Mouse (Mus musculus) liver, embryonic 14.5 days (tissue): ENCODE data around the gene Tgfb1. TPM values are rescaled to one million over a fixed set of nuclear protein-coding genes. Genes with fewer than 3 reads are reported as not detected.
A peak's percentile ranks its signal among the peaks of the same experiment; 100 is the strongest.

Experiments used
- ATAC-seq: fragments of 200-750 bp; cut with Nextera tagmentation; 2 replicates; pipeline ENCODE4 v1.8.0; 2017; ENCODE audit warnings: moderate number of reproducible peaks, mild to moderate bottlenecking, moderate library complexity; ENCODE audit not compliant: insufficient read depth
- DNase-seq, 3 experiments: peaks; one replicate each; pipeline ENCODE4 v3.0.0-alpha.2; 2012 to 2013; ENCODE audit warnings: low read depth in 3 of 3, low spot score in 3 of 3
- H3K27ac ChIP-seq: fragments of 300-500 bp; sonication (generic); 2 replicates; pipeline ENCODE4 v1.5.1; 2014; ENCODE audit warnings: moderate library complexity, mild to moderate bottlenecking, control low read depth, inconsistent platforms
- H3K27me3 ChIP-seq: fragments of 300-500 bp; sonication (generic); 2 replicates; pipeline ENCODE4 v1.6.1; 2014; ENCODE audit warnings: mild to moderate bottlenecking, low read length, moderate library complexity; ENCODE audit not compliant: control insufficient read depth, insufficient read depth
- H3K36me3 ChIP-seq: fragments of 300-500 bp; sonication (generic); replicated peaks from 2 replicates; pipeline ENCODE4 v1.6.1; 2014; ENCODE audit warnings: low read depth; ENCODE audit not compliant: control insufficient read depth, insufficient read depth
- H3K4me1 ChIP-seq, 2 experiments: fragments of 200-500 bp in 1 of 2; fragments of 300-500 bp in 1 of 2; sonication (generic) in 1 of 2; replicated peaks; 2 replicates each; pipeline ENCODE4 v1.6.1; 2012 to 2014; ENCODE audit warnings: antibody characterized with exemption in 1 of 2, inconsistent platforms in 1 of 2, low read length in 1 of 2; ENCODE audit not compliant: control insufficient read depth in 2 of 2, insufficient read depth in 2 of 2
- H3K4me2 ChIP-seq: fragments of 300-500 bp; sonication (generic); 2 replicates; pipeline ENCODE4 v1.6.1; 2014; ENCODE audit warnings: low read depth, mild to moderate bottlenecking, control low read depth, moderate library complexity
- H3K4me3 ChIP-seq, 2 experiments: fragments of 200-500 bp in 1 of 2; fragments of 300-500 bp in 1 of 2; sonication (generic) in 1 of 2; 2 replicates each; pipeline ENCODE4 v1.5.1; 2012 to 2014; ENCODE audit warnings: low read depth in 2 of 2, low read length in 2 of 2, mild to moderate bottlenecking in 2 of 2, control low read depth in 1 of 2, inconsistent platforms in 1 of 2, moderate library complexity in 1 of 2; ENCODE audit not compliant: insufficient read depth in 1 of 2
- H3K9ac ChIP-seq: fragments of 300-500 bp; sonication (generic); replicated peaks from 2 replicates; pipeline ENCODE4 v1.6.1; 2014; ENCODE audit warnings: mild to moderate bottlenecking, control low read depth, moderate library complexity
- H3K9me3 ChIP-seq: fragments of 300-500 bp; sonication (generic); 2 replicates; pipeline ENCODE4 v1.6.1; 2016; ENCODE audit warnings: low read length, mixed read lengths; ENCODE audit not compliant: control insufficient read depth
- CTCF ChIP-seq: IDR thresholded peaks from 2 replicates; pipeline ENCODE4 v1.5.1; 2016; ENCODE audit warnings: antibody characterized with exemption, low read depth, control low read depth
- EP300 ChIP-seq: IDR thresholded peaks from 2 replicates; pipeline ENCODE4 v1.6.1; 2016; ENCODE audit warnings: antibody characterized with exemption, low read depth
- WGBS: fragments of 180-500 bp; shearing (Covaris S2); extraction: QIAGEN DNeasy Blood & Tissue Kit; methylation state at CpG from one replicate; pipeline ENCODE4 v1.1.7; 2014; ENCODE audit not compliant: insufficient replicate concordance; 5-methylcytosine and 5-hydroxymethylcytosine counted together
- polyA plus RNA-seq, 2 experiments: library from polyadenylated mRNA; depleted of rRNA in 1 of 2; stranded (reverse) in 1 of 2; unstranded in 1 of 2; fragments of >200 nt; fragmentation: Nextera tagmentation in 1 of 2; extraction: Ambion mirVana in 1 of 2; gene quantifications; 2 replicates each; pipeline versions ENCODE4 v1.2.1 to v1.2.3; 2012 to 2014

The Tgfb1 gene
- polyA plus RNA-seq, 2 experiments = 3.9 to 18.5 TPM

DNA sequence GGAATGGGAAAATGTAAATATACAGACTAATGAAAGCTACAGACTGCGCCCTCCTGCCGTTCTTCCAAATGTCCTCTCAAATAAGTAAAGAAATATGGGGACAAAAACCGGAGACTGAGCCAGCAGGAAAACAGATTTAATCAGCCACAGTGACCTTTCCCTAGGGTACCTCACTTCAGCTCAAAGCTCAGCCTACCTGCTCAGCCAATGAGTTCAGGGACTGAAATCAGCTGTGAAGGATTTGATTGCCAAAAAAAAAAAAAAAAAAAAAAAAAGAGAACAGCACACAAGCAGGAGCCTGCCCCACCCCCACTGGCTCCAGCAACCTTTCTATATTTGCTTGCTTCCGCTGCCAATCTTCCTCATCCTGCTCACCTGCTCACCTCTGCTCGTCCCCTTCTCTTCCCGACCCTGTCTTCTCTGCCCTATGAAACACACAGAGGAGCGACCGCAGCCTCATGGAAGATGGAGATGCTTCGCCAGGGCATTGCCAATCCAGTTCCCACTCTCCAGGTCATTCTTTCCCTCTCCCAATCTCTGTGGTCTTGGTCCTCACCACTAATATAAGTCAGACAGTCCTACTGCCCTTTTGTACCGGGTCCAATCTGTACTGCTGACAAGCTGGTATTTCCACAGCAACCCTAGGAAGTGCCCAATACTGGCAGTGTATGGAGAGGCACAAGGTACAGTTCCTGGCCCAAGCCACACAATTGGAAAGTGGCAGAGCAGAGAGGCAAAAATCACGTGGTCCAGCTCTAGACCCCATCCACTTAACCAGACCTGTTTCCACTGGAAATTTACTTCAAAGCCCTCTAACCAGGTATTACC, 31.0 kb upstream of the Tgfb1 start:
- peaks cover 7 to 19% of the 10 kb centered on the region in 2 experiments for H3K4me1 ChIP-seq
- H3K27ac ChIP-seq = no peak overlapping the region
- no peak overlapping the region for H3K4me2 ChIP-seq
- no peaks in the 10 kb centered on the region for H3K27me3 ChIP-seq
- H3K9me3 ChIP-seq = no peaks in the 10 kb centered on the region
- H3K36me3 ChIP-seq = no peaks in the 10 kb centered on the region
- WGBS = 58% methylated on average over 11 of the region's 11 CpGs
- DNase-seq (no peak), ATAC-seq (no peak)
- no peak overlapping the region for H3K4me3 ChIP-seq
- H3K9ac ChIP-seq = no peak overlapping the region
- TF ChIP-seq CTCF = no peak
- no peak for TF ChIP-seq EP300

DNA sequence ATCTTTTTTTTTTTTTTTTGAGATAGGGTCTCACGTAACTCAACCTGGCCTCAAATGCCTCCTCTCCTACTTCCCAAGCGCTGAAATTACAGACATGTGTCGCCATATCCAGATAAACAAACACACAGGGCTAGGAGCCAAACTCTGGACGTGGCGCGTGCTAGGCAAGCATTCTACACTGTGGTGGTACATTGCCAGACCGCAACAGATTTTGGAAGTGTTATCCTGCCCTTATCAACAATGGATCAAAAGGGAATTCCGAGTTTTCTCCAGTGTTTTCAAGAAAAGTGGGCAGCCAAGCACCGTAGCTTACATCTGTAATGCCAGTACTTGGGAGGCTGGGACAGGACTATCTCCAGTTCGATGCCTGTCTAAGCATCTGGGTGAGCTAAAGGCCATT, 29.0 kb upstream of the Tgfb1 start:
- Histone ChIP-seq H3K36me3 (no peaks in the 10 kb centered on the region), H3K27ac (no peak overlapping the region), H3K4me2 (peak overlapping the region; percentile 93), H3K27me3 (no peaks in the 10 kb centered on the region), H3K4me1 (peaks cover 7 to 17% of the 10 kb centered on the region in 2 experiments), H3K9ac (peak overlapping the region; percentile 62), H3K9me3 (no peaks in the 10 kb centered on the region), H3K4me3 (peak overlapping the region; percentile 78)
- WGBS = 30% methylated on average over 10 of the region's 10 CpGs
- ATAC-seq (no peak), DNase-seq (no peak)
- TF ChIP-seq EP300 = no peak
- TF ChIP-seq CTCF = no peak

DNA sequence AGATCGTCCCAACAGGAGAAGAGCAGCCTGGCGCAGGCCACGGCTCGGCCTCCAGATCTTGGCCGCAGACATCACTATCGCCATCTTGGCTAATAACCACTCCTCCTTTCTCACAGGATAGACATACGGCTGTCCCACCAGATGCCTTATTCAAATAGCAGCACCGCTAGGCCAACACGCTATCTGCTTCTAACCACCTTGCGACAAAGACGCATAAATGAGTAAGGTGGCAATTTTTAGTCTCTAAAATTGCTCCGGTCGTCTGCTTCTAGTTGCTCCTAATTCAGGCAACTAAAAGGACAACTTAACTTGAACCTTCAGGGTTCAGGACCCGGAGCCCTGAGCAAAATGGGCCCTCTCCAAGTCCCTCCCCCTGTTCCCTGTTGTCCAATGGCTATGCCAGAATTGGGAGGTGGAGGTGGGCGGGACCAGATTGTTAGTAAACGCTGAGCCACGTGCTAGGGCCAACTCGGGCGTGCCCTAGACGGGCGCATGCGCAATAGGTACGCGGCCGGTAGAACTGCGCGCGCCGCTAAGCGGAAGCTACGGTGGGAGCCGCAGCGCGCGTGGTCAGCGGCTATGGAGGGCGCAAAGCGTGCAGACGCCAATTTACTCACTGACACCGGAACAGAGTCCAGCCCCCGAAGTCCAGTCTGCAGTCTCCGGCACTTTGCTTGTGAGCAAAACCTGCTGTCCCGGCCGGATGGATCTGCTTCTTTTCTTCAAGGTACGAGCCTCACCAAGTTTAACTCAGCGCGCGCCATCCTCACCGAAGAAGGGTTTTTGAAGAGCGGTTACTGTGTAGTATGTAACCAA, 27.9 kb upstream of the Tgfb1 start, which contains the start of the genes Bckdha and Exosc5:
Gene Bckdha (minus strand): TSS at position 325 of the 816 bp plus-strand sequence.
Gene Exosc5 (plus strand): TSS at position 508 of the 816 bp plus-strand sequence.
- Histone ChIP-seq H3K4me3 (peak within 1 kb of the TSS; percentile 78 to 92), H3K9me3 (no peaks in the 10 kb centered on the region), H3K4me2 (peak within 1 kb of the TSS; percentile 93), H3K4me1 (peaks cover 7 to 17% of the 10 kb centered on the region in 2 experiments), H3K27me3 (no peaks in the 10 kb centered on the region), H3K36me3 (no peaks in the 10 kb centered on the region), H3K27ac (no peak within 1 kb of the TSS), H3K9ac (peak within 1 kb of the TSS; percentile 73)
- under 1% methylated on average over 50 of the region's 50 CpGs for WGBS
- DNase-seq (peak; percentile 99), ATAC-seq (peak; percentile 97)
- TF ChIP-seq CTCF (no peak), EP300 (peak; percentile 63; the same call in 1 of the 2 replicates)

DNA sequence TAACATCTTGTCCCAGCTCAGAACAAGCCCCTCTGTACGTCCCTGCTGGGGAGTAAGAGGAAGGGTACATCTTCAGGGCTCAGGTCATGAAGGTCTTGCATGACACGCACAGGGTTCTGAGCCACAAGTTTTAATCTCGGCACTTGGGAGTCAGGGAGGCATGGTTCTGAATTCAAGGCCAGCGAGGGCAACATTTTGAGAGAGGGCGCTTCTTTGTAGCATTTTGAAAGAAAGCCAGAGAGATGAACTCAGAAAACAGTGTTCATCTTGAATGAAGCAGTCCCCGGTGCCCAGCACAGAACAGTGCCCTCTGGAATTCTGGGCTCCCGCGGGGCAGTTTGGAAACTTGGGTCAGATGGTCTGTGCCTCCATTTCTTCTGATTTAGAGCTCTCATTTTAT, 20.4 kb upstream of the Tgfb1 start:
- Histone ChIP-seq H3K4me1 (no peaks in the 10 kb centered on the region), H3K27ac (no peak overlapping the region), H3K36me3 (peaks cover 6% of the 10 kb centered on the region), H3K9ac (no peak overlapping the region), H3K9me3 (no peaks in the 10 kb centered on the region), H3K4me3 (no peak overlapping the region), H3K4me2 (no peak overlapping the region), H3K27me3 (no peaks in the 10 kb centered on the region)
- 88% methylated on average over 8 of the region's 8 CpGs for WGBS
- ATAC-seq (no peak), DNase-seq (no peak)
- no peak for TF ChIP-seq CTCF
- no peak for TF ChIP-seq EP300

DNA sequence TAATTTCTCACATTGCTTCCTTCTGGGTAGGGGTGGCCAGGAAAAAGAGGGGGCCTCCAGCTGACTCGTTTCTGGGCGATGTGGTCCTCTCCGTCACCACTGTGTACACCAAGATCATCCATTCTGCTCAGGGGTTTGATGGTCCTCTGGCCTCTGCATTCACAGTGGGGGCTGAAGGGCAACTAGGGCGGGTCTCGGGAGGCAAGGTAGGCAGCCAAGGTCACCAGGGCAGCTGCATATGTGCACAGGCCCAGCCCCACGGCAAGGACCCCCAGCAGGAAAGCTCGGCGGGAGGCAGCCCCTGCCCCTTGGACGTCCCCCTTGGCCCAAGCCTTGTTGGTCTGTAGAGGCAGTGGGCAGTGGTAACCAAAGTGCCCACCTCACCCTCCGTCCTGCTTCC, 17.6 kb upstream of the Tgfb1 start:
- H3K27ac ChIP-seq = no peak overlapping the region
- peaks cover 6% of the 10 kb centered on the region for H3K27me3 ChIP-seq
- no peak overlapping the region for H3K4me2 ChIP-seq
- TF ChIP-seq CTCF (no peak), EP300 (no peak)
- WGBS = 64% methylated on average over 10 of the region's 10 CpGs
- peaks cover 6% of the 10 kb centered on the region for H3K36me3 ChIP-seq
- DNase-seq (no peak), ATAC-seq (no peak)
- no peak overlapping the region for H3K9ac ChIP-seq
- no peak overlapping the region for H3K4me3 ChIP-seq
- no peaks in the 10 kb centered on the region for H3K9me3 ChIP-seq
- H3K4me1 ChIP-seq = no peaks in the 10 kb centered on the region
